Mouse (Mus musculus): ENCODE measurements at regions not wholly inside any gene's neighbourhood (a gene's known extent, or its start where the extent isn't known, plus 50 kb on each side); places are given as distances from the start of the nearest gene placed in this dataset.

GRCm38 (mm10) chr13:41701345-41701744 is 95.6 kb downstream of the Tmem170b start:
- TF ChIP-seq CTCF (IDR thresholded peaks at IDR 0.05; ENCODE audit: low read depth, low read length) (no peak), TAL1 (conservative IDR thresholded peaks at IDR 0.05; ENCODE audit: low read depth, low read length) (no peak), GATA1 (IDR thresholded peaks at IDR 0.05; ENCODE audit: borderline replicate concordance, low read length) (no peak)

All from G1E (cell line).